Mouse (Mus musculus) MEL (cell line): ENCODE measurements around the gene Kif3a. TPM values are rescaled to one million over a fixed set of nuclear protein-coding genes. Genes with fewer than 3 reads are reported as not detected.
A peak's percentile ranks its signal among the peaks of the same experiment; 100 is the strongest.

Source experiments
- DNase-seq: peaks from one replicate; pipeline ENCODE4 v3.0.0; 2011; ENCODE audit warnings: low read depth, low spot score
- H3K27ac ChIP-seq: 2 replicates; pipeline ENCODE4 v1.5.1; 2012; ENCODE audit warnings: low read depth, mild to moderate bottlenecking, control low read depth, low read length, moderate library complexity; ENCODE audit not compliant: control insufficient read depth
- H3K27me3 ChIP-seq, 2 experiments: fragments of 150-350 bp in 1 of 2; sonication (generic) in 1 of 2; 2 replicates each; pipeline ENCODE4 v1.6.1; 2012; ENCODE audit warnings: low read length in 2 of 2, mild to moderate bottlenecking in 2 of 2, improper control_type of control experiment in 1 of 2, moderate library complexity in 1 of 2; ENCODE audit not compliant: insufficient read depth in 2 of 2, control insufficient read depth in 1 of 2
- H3K36me3 ChIP-seq, 2 experiments: 2 replicates each; pipeline ENCODE4 v1.6.1; 2012 to 2014; ENCODE audit warnings: low read length in 2 of 2, improper control_type of control experiment in 1 of 2, inconsistent platforms in 1 of 2, mild to moderate bottlenecking in 1 of 2; ENCODE audit not compliant: insufficient read depth in 2 of 2, control insufficient read depth in 1 of 2
- H3K4me1 ChIP-seq, 2 experiments: fragments of 150-350 bp in 1 of 2; sonication (generic) in 1 of 2; 2 replicates each; pipeline ENCODE4 v1.6.1; 2012; ENCODE audit warnings: low read length in 2 of 2, improper control_type of control experiment in 1 of 2, mild to moderate bottlenecking in 1 of 2; ENCODE audit not compliant: insufficient read depth in 2 of 2, control insufficient read depth in 1 of 2
- H3K4me3 ChIP-seq, 2 experiments: fragments of 150-350 bp in 1 of 2; sonication (generic) in 1 of 2; 2 replicates each; pipeline ENCODE4 v1.5.1; 2012; ENCODE audit warnings: low read depth in 2 of 2, low read length in 2 of 2, mild to moderate bottlenecking in 2 of 2, moderate library complexity in 2 of 2, control low read depth in 1 of 2, improper control_type of control experiment in 1 of 2; ENCODE audit not compliant: control insufficient read depth in 1 of 2, insufficient read depth in 1 of 2
- H3K79me2 ChIP-seq: 2 replicates; pipeline ENCODE4 v1.6.1; 2012; ENCODE audit warnings: mild to moderate bottlenecking, low read length, moderate library complexity; ENCODE audit not compliant: control insufficient read depth, poor library complexity, insufficient read depth
- H3K9ac ChIP-seq: 2 replicates; pipeline ENCODE4 v1.6.1; 2012; ENCODE audit warnings: low read depth, mild to moderate bottlenecking, control low read depth, low read length, moderate library complexity; ENCODE audit not compliant: control insufficient read depth, poor library complexity, severe bottlenecking
- H3K9me3 ChIP-seq: fragments of 150-350 bp; sonication (generic); replicated peaks from 2 replicates; pipeline ENCODE4 v1.6.1; 2012; ENCODE audit warnings: mild to moderate bottlenecking, low read length, improper control_type of control experiment, moderate library complexity; ENCODE audit not compliant: insufficient read depth
- BHLHE40 ChIP-seq: IDR thresholded peaks from 2 replicates; pipeline ENCODE4 v1.6.1; 2012; ENCODE audit warnings: low read depth, mild to moderate bottlenecking, inconsistent platforms, low read length, improper control_type of control experiment, borderline replicate concordance
- CHD2 ChIP-seq: IDR thresholded peaks from 2 replicates; pipeline ENCODE4 v1.6.1; 2011; ENCODE audit warnings: low read length, improper control_type of control experiment
- CTCF ChIP-seq, 3 experiments: IDR thresholded peaks in 2 of 3; conservative IDR thresholded peaks in 1 of 3; 2 replicates each; pipeline ENCODE4 v1.5.1; 2011 to 2012; ENCODE audit warnings: low read length in 3 of 3, low read depth in 2 of 3, mild to moderate bottlenecking in 2 of 3, improper control_type of control experiment in 1 of 3, inconsistent platforms in 1 of 3, mixed read lengths in 1 of 3, moderate library complexity in 1 of 3; ENCODE audit not compliant: control insufficient read depth in 1 of 3, insufficient read depth in 1 of 3, poor library complexity in 1 of 3, severe bottlenecking in 1 of 3
- E2F4 ChIP-seq: IDR thresholded peaks from 2 replicates; pipeline ENCODE4 v1.6.1; 2011; ENCODE audit warnings: low read depth, low read length, improper control_type of control experiment, borderline replicate concordance
- ELF1 ChIP-seq: IDR thresholded peaks from 2 replicates; pipeline ENCODE4 v1.6.1; 2014; ENCODE audit warnings: low read depth, mild to moderate bottlenecking, inconsistent platforms, low read length, improper control_type of control experiment, moderate library complexity
- EP300 ChIP-seq, 2 experiments: IDR thresholded peaks; 2 replicates each; pipeline ENCODE4 v1.6.1; 2011; ENCODE audit warnings: improper control_type of control experiment in 2 of 2, low read length in 2 of 2, low read depth in 1 of 2, mild to moderate bottlenecking in 1 of 2
- ETS1 ChIP-seq: IDR thresholded peaks from 2 replicates; pipeline ENCODE4 v1.6.1; 2012; ENCODE audit warnings: low read depth, mild to moderate bottlenecking, inconsistent platforms, low read length, improper control_type of control experiment, moderate library complexity
- GATA1 ChIP-seq: IDR thresholded peaks from 2 replicates; pipeline ENCODE4 v1.6.1; 2011; ENCODE audit warnings: low read depth, low read length, improper control_type of control experiment
- HCFC1 ChIP-seq: IDR thresholded peaks from 2 replicates; pipeline ENCODE4 v1.6.1; 2012; ENCODE audit warnings: low read depth, mild to moderate bottlenecking, inconsistent platforms, low read length, improper control_type of control experiment, moderate library complexity
- JUND ChIP-seq: IDR thresholded peaks from 2 replicates; pipeline ENCODE4 v1.6.1; 2011; ENCODE audit warnings: low read depth, mild to moderate bottlenecking, improper control_type of control experiment, low read length
- KAT2A ChIP-seq: conservative IDR thresholded peaks from 2 replicates; pipeline ENCODE4 v1.6.1; 2012; ENCODE audit warnings: low read depth, low read length, improper control_type of control experiment, inconsistent platforms
- MAFK ChIP-seq: IDR thresholded peaks from 2 replicates; pipeline ENCODE4 v1.6.1; 2011; ENCODE audit warnings: low read depth, mild to moderate bottlenecking, low read length, improper control_type of control experiment, borderline replicate concordance
- MAX ChIP-seq: IDR thresholded peaks from 2 replicates; pipeline ENCODE4 v1.6.1; 2011; ENCODE audit warnings: low read length, improper control_type of control experiment
- MAZ ChIP-seq: IDR thresholded peaks from 2 replicates; pipeline ENCODE4 v1.6.1; 2012; ENCODE audit warnings: low read depth, mild to moderate bottlenecking, inconsistent platforms, low read length, improper control_type of control experiment
- MEF2A ChIP-seq: IDR thresholded peaks from 2 replicates; pipeline ENCODE4 v1.6.1; 2014; ENCODE audit warnings: low read depth, mild to moderate bottlenecking, inconsistent platforms, low read length, improper control_type of control experiment; ENCODE audit not compliant: poor library complexity, insufficient replicate concordance, severe bottlenecking; ENCODE audit errors: extremely low read depth
- MXI1 ChIP-seq: IDR thresholded peaks from 2 replicates; pipeline ENCODE4 v1.6.1; 2011; ENCODE audit warnings: mild to moderate bottlenecking, low read depth, low read length, improper control_type of control experiment
- MYB ChIP-seq: IDR thresholded peaks from 2 replicates; pipeline ENCODE4 v1.6.1; 2011; ENCODE audit warnings: mild to moderate bottlenecking, low read depth, low read length, improper control_type of control experiment
- MYC ChIP-seq: IDR thresholded peaks from 2 replicates; pipeline ENCODE4 v1.6.1; 2011; ENCODE audit warnings: low read depth, mild to moderate bottlenecking, low read length, improper control_type of control experiment, moderate library complexity
- NELFE ChIP-seq: IDR thresholded peaks from 2 replicates; pipeline ENCODE4 v1.6.1; 2011; ENCODE audit warnings: low read depth, low read length, improper control_type of control experiment
- NRF1 ChIP-seq: IDR thresholded peaks from 2 replicates; pipeline ENCODE4 v1.6.1; 2014; ENCODE audit warnings: low read depth, mild to moderate bottlenecking, inconsistent platforms, low read length, improper control_type of control experiment, moderate library complexity; ENCODE audit not compliant: poor library complexity, insufficient read depth, severe bottlenecking
- POLR2A ChIP-seq, 2 experiments: IDR thresholded peaks; 2 replicates each; pipeline ENCODE4 v1.6.1; 2011 to 2012; ENCODE audit warnings: low read length in 2 of 2, mild to moderate bottlenecking in 2 of 2, control low read depth in 1 of 2, improper control_type of control experiment in 1 of 2, low read depth in 1 of 2, moderate library complexity in 1 of 2; ENCODE audit not compliant: control insufficient read depth in 1 of 2, insufficient read depth in 1 of 2, poor library complexity in 1 of 2
- POLR2AphosphoS2 ChIP-seq: IDR thresholded peaks from 2 replicates; pipeline ENCODE4 v1.6.1; 2011; ENCODE audit warnings: low read length, improper control_type of control experiment
- POLR2AphosphoS5 ChIP-seq: IDR thresholded peaks from 2 replicates; pipeline ENCODE4 v1.6.1; 2012; ENCODE audit warnings: low read depth, borderline replicate concordance, mild to moderate bottlenecking, inconsistent platforms, low read length, moderate library complexity, mixed read lengths
- RAD21 ChIP-seq: IDR thresholded peaks from 2 replicates; pipeline ENCODE4 v1.6.1; 2011; ENCODE audit warnings: mild to moderate bottlenecking, low read depth, low read length, improper control_type of control experiment
- RCOR1 ChIP-seq: IDR thresholded peaks from 2 replicates; pipeline ENCODE4 v1.6.1; 2012; ENCODE audit warnings: low read depth, mild to moderate bottlenecking, inconsistent platforms, low read length, improper control_type of control experiment
- SIN3A ChIP-seq: IDR thresholded peaks from 2 replicates; pipeline ENCODE4 v1.6.1; 2012; ENCODE audit warnings: low read length, improper control_type of control experiment, inconsistent platforms
- SMC3 ChIP-seq: IDR thresholded peaks from 2 replicates; pipeline ENCODE4 v1.6.1; 2011; ENCODE audit warnings: low read depth, low read length, improper control_type of control experiment
- TAL1 ChIP-seq: IDR thresholded peaks from 2 replicates; pipeline ENCODE4 v1.6.1; 2012; ENCODE audit warnings: mild to moderate bottlenecking, inconsistent platforms, low read length, moderate library complexity, mixed read lengths
- TBP ChIP-seq: IDR thresholded peaks from 2 replicates; pipeline ENCODE4 v1.8.0; 2011; ENCODE audit warnings: low read depth, low read length, improper control_type of control experiment
- TCF12 ChIP-seq: IDR thresholded peaks from 2 replicates; pipeline ENCODE4 v1.6.1; 2014; ENCODE audit warnings: low read depth, mild to moderate bottlenecking, inconsistent platforms, low read length, improper control_type of control experiment, moderate library complexity
- UBTF ChIP-seq: IDR thresholded peaks from 2 replicates; pipeline ENCODE4 v1.6.1; 2012; ENCODE audit warnings: low read depth, mild to moderate bottlenecking, inconsistent platforms, low read length, improper control_type of control experiment, moderate library complexity, borderline replicate concordance; ENCODE audit not compliant: insufficient read depth
- USF1 ChIP-seq: IDR thresholded peaks from 2 replicates; pipeline ENCODE4 v1.6.1; 2014; ENCODE audit warnings: low read depth, mild to moderate bottlenecking, inconsistent platforms, low read length, improper control_type of control experiment, moderate library complexity
- USF2 ChIP-seq, 2 experiments: IDR thresholded peaks; 2 replicates each; pipeline ENCODE4 v1.6.1; 2011 to 2012; ENCODE audit warnings: improper control_type of control experiment in 2 of 2, low read length in 2 of 2, borderline replicate concordance in 1 of 2, inconsistent platforms in 1 of 2, low read depth in 1 of 2, mild to moderate bottlenecking in 1 of 2; ENCODE audit not compliant: insufficient read depth in 1 of 2
- ZC3H11A ChIP-seq: IDR thresholded peaks from 2 replicates; pipeline ENCODE4 v1.6.1; 2012; ENCODE audit warnings: low read depth, mild to moderate bottlenecking, inconsistent platforms, low read length, improper control_type of control experiment
- ZKSCAN1 ChIP-seq: IDR thresholded peaks from 2 replicates; pipeline ENCODE4 v1.6.1; 2012; ENCODE audit warnings: low read depth, mild to moderate bottlenecking, inconsistent platforms, low read length, improper control_type of control experiment, moderate library complexity
- ZMIZ1 ChIP-seq: IDR thresholded peaks from 2 replicates; pipeline ENCODE4 v1.6.1; 2012; ENCODE audit warnings: low read depth, mild to moderate bottlenecking, inconsistent platforms, low read length, improper control_type of control experiment, moderate library complexity
- ZNF384 ChIP-seq: IDR thresholded peaks from 2 replicates; pipeline ENCODE4 v1.6.1; 2012; ENCODE audit warnings: low read depth, mild to moderate bottlenecking, inconsistent platforms, low read length, improper control_type of control experiment
- polyA plus RNA-seq, 2 experiments: library from polyadenylated mRNA; stranded (reverse) in 1 of 2; unstranded in 1 of 2; fragments of >175 nt in 1 of 2; fragments of >200 nt in 1 of 2; gene quantifications; 2 replicates each; pipeline versions ENCODE4 v1.2.1 to v1.2.4; 2012; ENCODE audit warnings: low replicate concordance in 2 of 2, low read depth in 1 of 2; ENCODE audit not compliant: insufficient read length in 2 of 2, insufficient read depth in 1 of 2, missing spikeins in 1 of 2
- total RNA-seq: library from RNA; depleted of rRNA; stranded (reverse); fragments of 300-350 nt; gene quantifications from 2 replicates; pipeline ENCODE4 v1.2.3, GENCODE M21; 2012

Kif3a gene
- total and polyA plus RNA-seq, 3 experiments: 13.6 to 88.3 (median 17.1) TPM

DNA sequence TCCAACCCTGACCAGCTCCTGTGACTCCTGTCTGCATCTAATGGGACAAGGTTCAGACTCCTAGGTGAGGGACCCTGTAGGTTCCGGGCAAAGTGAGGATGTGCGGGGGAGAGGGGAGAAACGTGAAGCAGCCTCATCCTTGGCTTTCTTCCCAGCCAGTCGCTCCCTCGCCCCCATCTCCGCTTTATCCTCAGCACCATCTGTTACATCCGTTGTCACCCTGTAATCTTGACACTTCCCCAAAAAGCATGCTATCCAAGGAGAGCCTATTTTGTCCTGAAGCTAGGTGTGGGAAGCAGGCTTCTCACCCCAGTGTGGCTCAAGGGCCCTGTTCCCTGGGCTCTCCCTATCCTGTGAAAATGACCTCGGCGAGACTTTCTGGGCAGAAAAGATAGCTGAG, 44.2 kb upstream of the Kif3a start:
- Histone ChIP-seq H3K4me1 (peaks cover 28 to 62% of the 10 kb centered on the region in 2 experiments), H3K9me3 (no peaks in the 10 kb centered on the region), H3K27ac (peak overlapping the region; percentile 98), H3K4me3 (peak overlapping the region; percentile 70 to 75), H3K27me3 (no peaks in the 10 kb centered on the region), H3K79me2 (peaks cover 85% of the 10 kb centered on the region), H3K9ac (peak overlapping the region; percentile 95), H3K36me3 (peaks cover 6 to 56% of the 10 kb centered on the region in 2 experiments)
- no peak for TF ChIP-seq E2F4
- TF ChIP-seq MXI1: peak; percentile 74
- peak; percentile 68 for TF ChIP-seq TBP
- no peak for TF ChIP-seq ZMIZ1
- TF ChIP-seq MYB: peak; percentile 89
- TF ChIP-seq MAX: no peak; the same call in none of the 2 replicates
- TF ChIP-seq SMC3: no peak
- TF ChIP-seq MYC: peak; percentile 78; the same call in 1 of the 2 replicates
- TF ChIP-seq BHLHE40: peak; percentile 91
- 0 out of 2 replicates have a peak, but pooled peaks have one; percentile 22 for TF ChIP-seq NRF1
- peak; percentile 98 to 99 for TF ChIP-seq EP300 (IDR thresholded peaks at IDR 0.05; ENCODE audit: low read depth in 1 of 2, low read length in 2 of 2)
- TF ChIP-seq ZC3H11A: 0 out of 2 replicates have a peak, but pooled peaks have one; percentile 8
- TF ChIP-seq SIN3A: peak; percentile 86
- TF ChIP-seq ETS1: peak; percentile 94
- TF ChIP-seq GATA1: peak; percentile 96
- TF ChIP-seq USF1: no peak
- no peak for TF ChIP-seq CTCF (IDR thresholded peaks at IDR 0.05 in 2 of 3, conservative IDR thresholded peaks at IDR 0.05 in 1 of 3; ENCODE audit: control insufficient read depth in 1 of 3, insufficient read depth in 1 of 3, low read depth in 2 of 3, low read length in 3 of 3, poor library complexity in 1 of 3, severe bottlenecking in 1 of 3)
- no peak for TF ChIP-seq HCFC1
- no peak for TF ChIP-seq CHD2
- TF ChIP-seq ELF1: no peak
- TF ChIP-seq MEF2A: no peak
- peak; percentile 96 for TF ChIP-seq TCF12
- TF ChIP-seq USF2 (IDR thresholded peaks at IDR 0.05; ENCODE audit: borderline replicate concordance in 1 of 2, insufficient read depth in 1 of 2, low read depth in 1 of 2, low read length in 2 of 2): no peak
- TF ChIP-seq ZNF384: peak; percentile 68
- no peak for TF ChIP-seq KAT2A
- no peak; the same call in 1 of the 2 replicates for TF ChIP-seq MAFK
- peak; percentile 81 for TF ChIP-seq MAZ
- TF ChIP-seq ZKSCAN1: no peak
- TF ChIP-seq POLR2A (IDR thresholded peaks at IDR 0.05; ENCODE audit: control insufficient read depth in 1 of 2, insufficient read depth in 1 of 2, low read depth in 1 of 2, low read length in 2 of 2, poor library complexity in 1 of 2): peak in 1 of 2 experiments; percentile 44; a peak in 1 of 4 replicates
- TF ChIP-seq UBTF: 0 out of 2 replicates have a peak, but pooled peaks have one; percentile 57
- TF ChIP-seq JUND: no peak
- peak; percentile 88 for TF ChIP-seq RCOR1
- peak; percentile 65; the same call in 1 of the 2 replicates for TF ChIP-seq POLR2AphosphoS2
- TF ChIP-seq RAD21: no peak
- TF ChIP-seq TAL1: peak; percentile 96
- no peak for TF ChIP-seq NELFE
- TF ChIP-seq POLR2AphosphoS5: no peak
- peak; percentile 95 for DNase-seq
